Mouse (Mus musculus) frontal cortex, postnatal 10 days (tissue): ENCODE measurements at regions not wholly inside any gene's neighbourhood (a gene's known extent, or its start where the extent isn't known, plus 50 kb on each side); places are given as distances from the start of the nearest gene placed in this dataset.
"Not testable (repeated sequence)": the region's sequence is repeated elsewhere in the genome, so short reads cannot be mapped to it uniquely, and the experiment has no call there.

Experiments
- DNase-seq, 2 experiments: peaks; one replicate each; pipeline ENCODE4 v3.0.0; 2022; ENCODE audit warnings: low spot score in 2 of 2, mixed read lengths in 1 of 2

- DNase-seq = no peak
These were observed 248.6 kb downstream of the Sec16b start for GRCm38 (mm10) chr1:157755015-157755649.

- no peak for DNase-seq
These were observed 250.4 kb downstream of the Sec16b start for GRCm38 (mm10) chr1:157756977-157757376.

DNA sequence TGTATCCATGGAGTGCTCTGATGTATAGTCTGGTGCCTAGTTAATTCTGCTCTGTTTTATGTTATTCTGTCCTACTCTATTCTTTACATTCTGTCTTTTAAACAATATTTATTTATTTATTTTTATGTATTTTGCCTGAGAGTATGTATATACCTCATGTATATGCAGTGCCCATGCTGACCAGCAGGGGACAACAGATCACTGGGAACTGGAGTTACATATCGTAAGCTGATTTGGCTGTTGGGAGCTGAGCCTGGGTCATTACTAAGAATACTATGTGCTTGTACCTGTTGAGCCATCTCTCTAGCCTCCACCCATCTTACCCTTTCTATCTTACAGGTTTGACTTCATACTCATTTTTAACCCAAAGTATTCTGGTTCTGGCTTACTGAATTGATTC is 251.8 kb downstream of the Sec16b start:
- no peak for DNase-seq

GRCm38 (mm10) chr1:157768201-157768600 is 261.7 kb downstream of the Sec16b start:
- DNase-seq = no peak

GRCm38 (mm10) chr1:157797711-157798110 is 291.2 kb downstream of the Sec16b start:
- DNase-seq = no peak

DNA sequence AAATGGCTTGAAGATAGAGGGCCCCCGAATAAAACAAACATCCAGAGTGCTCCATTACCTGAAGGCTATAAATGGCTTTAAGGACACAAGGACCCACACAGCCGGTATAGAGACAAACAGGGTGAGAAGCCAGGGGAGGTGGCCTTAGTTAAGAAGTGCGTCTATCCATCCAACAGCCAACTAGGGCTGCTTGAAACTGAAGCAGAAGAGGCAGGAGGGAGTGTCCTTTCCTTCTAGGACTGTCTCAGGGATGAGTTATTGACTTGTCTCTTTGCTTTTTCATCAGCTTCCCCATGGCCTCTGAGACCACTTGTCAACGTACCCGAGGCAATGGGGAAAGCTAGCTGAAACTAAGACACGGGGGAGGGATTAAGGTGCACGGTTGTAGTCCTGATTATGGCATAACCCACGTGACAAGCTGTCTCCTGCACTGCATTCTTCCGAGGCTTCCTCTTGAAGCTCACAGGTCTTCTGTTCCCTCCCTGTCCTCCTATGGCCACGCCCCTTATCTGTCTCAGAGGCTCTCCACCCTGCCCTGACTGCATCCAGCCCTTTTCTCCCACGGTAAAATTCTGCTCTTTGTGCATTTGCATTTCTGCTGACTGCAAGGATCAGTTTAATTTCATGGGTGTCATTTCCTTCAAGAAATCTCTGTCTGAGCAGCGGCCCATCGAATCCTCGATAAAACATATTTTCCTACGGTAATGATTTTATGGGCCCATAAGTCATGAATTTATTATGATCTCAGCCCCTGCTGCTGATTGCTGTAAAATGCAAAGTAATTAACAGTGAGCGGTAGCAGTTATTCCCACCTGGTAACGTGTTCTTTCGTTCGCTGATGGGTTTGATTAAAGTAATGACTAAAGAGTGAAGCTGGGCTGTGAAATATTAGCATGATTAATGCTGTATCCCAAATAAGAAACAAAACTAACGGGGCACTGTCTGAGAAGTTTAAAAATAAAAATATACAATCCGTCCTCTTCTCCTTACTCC is 292.3 kb downstream of the Sec16b start:
- no peak for DNase-seq

DNA sequence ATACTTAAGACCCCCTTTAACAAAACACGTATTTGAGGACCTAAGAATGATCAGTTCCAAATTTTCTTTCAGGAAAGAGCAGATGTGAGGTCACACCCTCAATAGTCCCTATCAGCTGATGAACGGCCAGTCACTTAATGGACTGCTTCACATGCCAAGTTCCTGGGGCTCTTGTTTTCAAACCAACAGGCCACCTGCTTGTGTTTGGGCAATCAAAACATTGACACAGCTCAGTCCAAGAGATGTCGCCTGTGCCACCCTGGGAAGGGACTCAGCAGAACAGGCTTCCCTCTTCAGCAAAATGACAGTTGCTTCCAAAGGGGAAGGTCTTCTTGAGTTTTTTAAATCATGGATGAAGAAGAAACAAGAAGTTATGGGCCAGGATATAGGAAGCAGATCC is 294.6 kb downstream of the Sec16b start:
- DNase-seq = no peak

DNA sequence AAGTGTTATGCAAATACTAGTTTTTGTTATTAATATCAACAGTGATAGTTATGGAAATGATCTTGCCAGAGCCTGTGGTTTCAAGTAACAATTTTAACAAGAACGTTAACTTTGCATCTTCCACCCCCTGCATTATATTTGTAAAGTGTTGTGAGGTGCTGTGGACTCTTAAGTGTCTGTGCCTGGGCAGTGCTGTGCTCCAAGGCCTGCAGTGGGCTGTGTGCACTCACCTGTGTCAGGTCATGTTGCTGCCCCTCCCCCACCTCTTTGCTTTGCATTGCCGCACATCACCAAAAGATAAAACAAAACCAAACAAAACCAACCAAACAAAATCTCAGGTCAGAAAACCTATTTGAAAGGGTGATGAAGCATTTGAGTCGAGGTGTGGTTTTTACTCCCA is 297.7 kb downstream of the Sec16b start:
- DNase-seq = no peak

DNA sequence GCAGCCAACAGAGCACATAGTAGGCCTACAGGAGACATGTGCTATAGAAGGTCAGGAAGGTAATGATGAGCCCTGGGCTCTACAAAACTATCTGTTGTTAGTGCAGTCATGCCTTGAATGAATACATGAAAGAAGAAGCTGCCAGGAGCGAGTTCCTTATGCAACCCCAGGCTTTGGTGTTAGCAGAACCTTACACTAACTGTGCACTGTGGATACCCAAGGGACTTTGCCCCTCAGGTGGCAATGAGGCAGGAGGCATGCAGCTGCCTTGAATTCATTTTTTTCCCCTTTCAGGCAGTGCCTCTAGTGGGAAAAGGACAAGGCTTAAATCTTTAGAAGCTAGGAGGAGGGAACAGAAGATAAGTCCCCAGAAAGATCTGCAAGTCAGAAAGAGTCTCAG is 299.8 kb downstream of the Sec16b start:
- DNase-seq = no peak

DNA sequence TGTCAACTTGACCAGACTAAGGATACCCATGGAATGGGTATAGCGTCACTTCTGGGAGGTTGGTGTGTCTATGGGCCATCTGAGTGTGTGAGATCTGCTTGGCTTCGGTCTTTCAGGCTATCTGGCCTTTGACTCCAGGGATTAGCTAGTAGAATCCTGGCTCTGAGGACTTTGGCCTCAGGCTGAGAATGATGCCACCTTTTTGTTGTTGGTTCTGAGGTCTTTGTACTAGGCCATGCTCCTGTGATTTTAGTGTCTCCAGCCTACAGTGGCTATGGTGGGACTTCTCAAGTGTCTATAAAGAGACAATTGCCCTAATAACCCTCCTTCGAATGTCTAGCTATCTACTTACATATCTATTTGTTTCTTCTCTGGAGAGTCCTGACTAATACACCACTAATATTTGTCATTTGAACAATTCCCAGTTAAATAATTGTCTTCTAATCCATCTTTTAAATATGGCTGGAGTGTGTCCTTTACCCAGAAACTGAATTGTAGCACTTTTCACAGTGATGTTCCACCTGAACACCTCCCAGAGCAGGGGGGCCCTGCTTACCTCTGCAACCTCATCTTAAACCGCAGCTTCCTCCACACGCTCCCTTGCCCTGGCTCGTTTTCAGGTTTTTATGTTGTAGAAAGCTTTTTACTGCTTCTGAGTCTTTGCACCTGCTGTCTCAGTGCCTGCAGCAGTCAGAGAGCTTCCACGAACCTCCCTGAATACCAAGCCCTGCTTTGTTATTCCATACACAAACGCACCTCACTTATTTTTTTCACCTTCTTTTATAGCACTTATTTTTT is 303.3 kb downstream of the Sec16b start:
- no peak for DNase-seq

GRCm38 (mm10) chr1:157810657-157811056 is 304.1 kb downstream of the Sec16b start:
- DNase-seq = no peak

DNA sequence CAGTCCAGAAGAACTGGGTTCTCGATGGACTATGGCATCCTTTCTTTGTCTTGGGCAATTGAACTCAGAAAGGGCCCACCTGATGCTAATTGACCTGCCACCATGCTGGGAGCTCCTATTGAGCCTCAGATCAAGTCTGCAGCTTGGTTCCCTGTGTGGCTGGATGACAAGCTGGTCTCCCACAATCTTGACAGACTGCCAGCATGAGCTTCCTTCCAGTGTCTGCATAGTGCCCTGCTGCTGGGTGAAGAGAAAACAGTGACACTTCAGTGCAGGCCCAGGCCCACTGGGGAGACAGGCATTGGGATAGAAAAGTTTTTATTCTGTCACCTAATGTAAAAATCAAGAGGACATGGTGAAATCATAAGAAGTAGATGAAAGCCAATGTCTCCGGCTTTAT is 321.4 kb downstream of the Sec16b start:
- no peak for DNase-seq

DNA sequence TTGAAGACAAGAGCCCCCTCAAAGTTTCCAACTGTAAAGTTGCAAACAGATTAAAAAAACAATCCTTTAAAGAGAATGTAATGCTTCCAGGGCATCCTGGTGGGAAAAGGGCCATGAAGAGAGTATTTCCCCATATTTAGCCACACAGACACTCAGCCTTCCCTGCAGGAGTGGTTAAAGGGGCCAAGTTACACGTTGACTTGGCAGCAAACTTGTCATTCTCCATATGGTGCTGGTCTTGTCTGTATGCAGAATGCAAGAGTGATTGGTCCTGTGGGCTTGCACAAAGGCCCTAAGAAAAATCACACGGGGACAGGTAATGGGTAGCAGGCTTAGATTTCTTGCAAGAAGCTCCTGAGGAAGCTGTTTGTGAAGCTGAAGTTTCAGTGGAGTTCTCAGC is 325.0 kb downstream of the Sec16b start:
- no peak for DNase-seq

GRCm38 (mm10) chr1:157872775-157873174 is 366.2 kb downstream of the Sec16b start:
- no peak for DNase-seq

DNA sequence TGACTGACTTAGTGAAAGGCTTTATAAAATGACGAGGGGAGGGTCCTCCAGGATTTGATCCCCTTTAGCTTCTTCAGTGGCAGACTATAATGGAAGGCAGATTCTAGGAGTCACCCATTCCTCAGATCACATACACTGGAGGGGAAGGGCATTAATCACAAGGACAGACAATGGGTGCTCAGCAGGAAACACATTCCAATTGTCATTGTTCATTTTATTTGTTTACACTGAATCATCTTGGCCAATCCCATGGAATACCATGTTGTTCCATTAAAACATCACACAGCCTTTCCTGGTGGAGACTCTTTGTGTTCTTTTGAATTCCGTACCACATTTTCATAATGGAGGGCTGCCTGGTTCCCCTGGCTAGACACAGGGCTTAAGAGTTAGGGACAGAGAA is 368.5 kb downstream of the Sec16b start:
- no peak for DNase-seq

DNA sequence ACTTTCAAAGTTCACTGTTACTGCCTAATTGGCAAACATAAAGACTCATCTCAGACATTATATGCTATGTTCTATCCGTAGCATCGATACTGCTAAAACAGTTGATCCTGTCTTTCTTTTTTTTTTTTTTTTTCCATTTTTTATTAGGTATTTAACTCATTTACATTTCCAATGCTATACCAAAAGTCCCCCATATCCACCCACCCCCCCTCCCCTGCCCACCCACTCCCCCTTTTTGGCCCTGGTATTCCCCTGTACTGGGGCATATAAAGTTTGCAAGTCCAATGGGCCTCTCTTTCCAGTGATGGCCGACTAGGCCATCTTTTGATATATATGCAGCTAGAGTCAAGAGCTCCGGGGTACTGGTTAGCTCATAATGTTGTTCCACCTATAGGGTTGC is 370.6 kb downstream of the Sec16b start:
- DNase-seq = not testable (repeated sequence)

GRCm38 (mm10) chr1:157887146-157887545 is 380.6 kb downstream of the Sec16b start:
- no peak for DNase-seq

GRCm38 (mm10) chr1:157888573-157888972 is 382.0 kb downstream of the Sec16b start:
- DNase-seq = peak; percentile 22 to 59

- no peak for DNase-seq
These were observed 399.6 kb downstream of the Sec16b start for GRCm38 (mm10) chr1:157906168-157906567.

GRCm38 (mm10) chr1:157937800-157938348 is 418.3 kb downstream of the Brinp2 start:
- DNase-seq = peak; percentile 12 to 19

- DNase-seq = no peak
These were observed 416.6 kb downstream of the Brinp2 start for GRCm38 (mm10) chr1:157939516-157939915.

DNA sequence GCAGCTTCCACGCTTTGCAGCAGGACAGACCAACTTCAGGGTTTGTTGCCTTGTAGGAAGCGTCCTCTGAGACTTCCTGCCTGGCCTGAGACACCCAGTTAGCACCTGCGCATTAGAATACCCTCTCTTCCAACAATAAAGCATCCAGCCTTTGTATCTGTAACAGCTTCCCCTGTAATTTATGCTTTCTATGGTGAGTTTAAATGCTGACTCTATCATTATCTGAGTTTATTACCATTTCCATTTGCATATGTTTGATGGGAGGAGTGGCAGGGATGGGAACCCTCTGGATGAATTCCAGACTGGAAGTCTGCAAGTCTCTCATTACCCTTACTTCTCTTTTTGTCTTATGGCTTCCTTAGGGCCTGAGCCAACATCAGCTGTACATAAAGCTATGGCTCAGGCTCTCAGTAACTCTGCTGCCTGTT is 415.8 kb downstream of the Brinp2 start:
- no peak for DNase-seq
